In the genomic region with DNA sequence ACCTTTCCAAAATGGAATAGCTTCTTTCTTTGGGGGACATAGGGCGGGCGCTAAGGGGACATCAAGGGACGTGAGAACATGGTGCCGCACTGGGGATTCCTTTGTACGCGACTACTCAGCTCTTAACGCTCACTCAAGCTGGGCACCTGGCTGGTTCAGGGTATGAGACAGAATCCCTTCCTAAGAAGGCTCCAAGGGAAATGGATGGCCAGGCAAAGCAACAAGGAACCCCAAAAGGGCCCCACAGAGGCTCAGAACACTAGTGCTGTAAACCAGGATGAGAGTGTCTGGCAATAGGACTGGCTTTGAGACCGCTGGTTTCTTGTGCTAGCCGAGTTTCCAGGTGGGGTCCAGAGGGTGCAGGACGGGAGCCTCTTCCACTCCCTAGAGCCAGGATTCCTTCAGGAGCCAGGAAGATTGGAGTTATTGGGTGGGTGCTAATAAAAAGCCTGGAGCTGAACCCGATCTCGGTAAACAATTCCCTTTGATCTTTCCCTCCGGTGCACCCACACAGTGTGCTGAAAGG, we compare ENCODE assay signal across 8 mouse cellular contexts. TPM values are rescaled to one million over a fixed set of nuclear protein-coding genes. Genes with fewer than 3 reads are reported as not detected.
DNase-seq lines count a peak whose midpoint lies in the region; ATAC-seq and TF ChIP-seq lines count a peak whose summit lies in the region.

No protein-coding gene starts in this region.

- peaks cover 14% of the 10 kb centered on the region; the same call in 1 of the 2 replicates for H3K27me3 ChIP-seq in heart, postnatal 0 days (ENCODE audit: control insufficient read depth, insufficient read depth, low read length)
- H3K27me3 ChIP-seq in hindbrain, embryonic 14.5 days (ENCODE audit: control insufficient read depth, insufficient read depth, low read length), result no peaks in the 10 kb centered on the region
- no peaks in the 10 kb centered on the region for H3K27me3 ChIP-seq in midbrain, embryonic 14.5 days (ENCODE audit: control insufficient read depth, insufficient read depth, low read length)

- WGBS in heart, postnatal 0 days, result 26% methylated on average over 13 of the region's 13 CpGs
- 19% methylated on average over 13 of the region's 13 CpGs for WGBS in hindbrain, embryonic 14.5 days
- 20% methylated on average over 13 of the region's 13 CpGs for WGBS in midbrain, embryonic 14.5 days

- intact Hi-C loops in heart, postnatal 14 days (cut with DNase I), result loop anchor here (2.0 kb wide), 1 partner anchor 16 kb away; no protein-coding TSS in a partner anchor

- H3K9ac ChIP-seq in heart, postnatal 0 days (replicated peaks; ENCODE audit: low read depth, low read length), result no peak overlapping the region; the same call in 1 of the 2 replicates
- peak overlapping the region; percentile 69 for H3K9ac ChIP-seq in hindbrain, embryonic 14.5 days
- peak overlapping the region; percentile 51 for H3K9ac ChIP-seq in midbrain, embryonic 14.5 days (replicated peaks; ENCODE audit: low read length)

- TF ChIP-seq CTCF in heart, postnatal 0 days (IDR thresholded peaks at IDR 0.05; ENCODE audit: low read depth), result no peak

- H3K4me1 ChIP-seq in heart, postnatal 0 days (ENCODE audit: control insufficient read depth, insufficient read depth), result peaks cover 8% of the 10 kb centered on the region
- peaks cover 8% of the 10 kb centered on the region; the same call in 1 of the 2 replicates for H3K4me1 ChIP-seq in hindbrain, embryonic 14.5 days (replicated peaks; ENCODE audit: control insufficient read depth, insufficient read depth, low read length)
- H3K4me1 ChIP-seq in midbrain, embryonic 14.5 days (ENCODE audit: control insufficient read depth, insufficient read depth, low read length), result 0 out of 2 replicates have a peak, but pooled peaks cover 5% of the 10 kb centered on the region

- no peak for TF ChIP-seq EP300 in heart, postnatal 0 days (IDR thresholded peaks at IDR 0.05; ENCODE audit: low read depth)

- no peak for ATAC-seq in heart, postnatal 0 days (ENCODE audit: insufficient read depth, low read depth)
- ATAC-seq in hindbrain, embryonic 14.5 days (ENCODE audit: low FRiP score), result peak; percentile 56
- ATAC-seq in midbrain, embryonic 14.5 days (ENCODE audit: low FRiP score, low TSS enrichment), result no peak

- DNase-seq in heart, postnatal 0 days (ENCODE audit: low spot score), result no peak
- no peak for DNase-seq in heart, postnatal 14 days
- DNase-seq in embryo, embryonic 10.5 days (ENCODE audit: low spot score), result peak; percentile 35
- DNase-seq in hindbrain, embryonic 14.5 days (ENCODE audit: low spot score), result peak; percentile 26
- peak; percentile 57 for DNase-seq in midbrain, embryonic 14.5 days
- DNase-seq in B cell, adult 2 months, result no peak
- no peak for DNase-seq in gastrocnemius, postnatal 10 days
- no peak for DNase-seq in ovary, postnatal 14 days (ENCODE audit: low spot score)

- no peaks in the 10 kb centered on the region for H3K9me3 ChIP-seq in heart, postnatal 0 days (replicated peaks; ENCODE audit: control insufficient read depth, low read length)
- H3K9me3 ChIP-seq in hindbrain, embryonic 14.5 days (ENCODE audit: control insufficient read depth, low read length), result no peaks in the 10 kb centered on the region
- no peaks in the 10 kb centered on the region for H3K9me3 ChIP-seq in midbrain, embryonic 14.5 days (ENCODE audit: control insufficient read depth, low read length)

- H3K4me2 ChIP-seq in heart, postnatal 0 days (ENCODE audit: low read depth, low read length), result peak overlapping the region; percentile 74
- peak overlapping the region; percentile 81 for H3K4me2 ChIP-seq in hindbrain, embryonic 14.5 days (replicated peaks)
- peak overlapping the region; percentile 61 for H3K4me2 ChIP-seq in midbrain, embryonic 14.5 days (ENCODE audit: low read length)

- no peak overlapping the region for H3K27ac ChIP-seq in heart, postnatal 0 days (ENCODE audit: low read depth)
- peak overlapping the region; percentile 74 for H3K27ac ChIP-seq in hindbrain, embryonic 14.5 days
- H3K27ac ChIP-seq in midbrain, embryonic 14.5 days (replicated peaks; ENCODE audit: low read depth, low read length), result peak overlapping the region; percentile 60

- peak overlapping the region; percentile 38 for H3K4me3 ChIP-seq in heart, postnatal 0 days (ENCODE audit: low read depth, low read length)
- H3K4me3 ChIP-seq in hindbrain, embryonic 14.5 days (replicated peaks; ENCODE audit: low read length), result peak overlapping the region; percentile 43
- peak overlapping the region; percentile 42 for H3K4me3 ChIP-seq in midbrain, embryonic 14.5 days (replicated peaks; ENCODE audit: low read depth, low read length)

- H3K36me3 ChIP-seq in heart, postnatal 0 days (replicated peaks; ENCODE audit: control insufficient read depth, insufficient read depth, low read length), result no peaks in the 10 kb centered on the region
- no peaks in the 10 kb centered on the region for H3K36me3 ChIP-seq in hindbrain, embryonic 14.5 days (replicated peaks; ENCODE audit: control insufficient read depth, insufficient read depth)
- H3K36me3 ChIP-seq in midbrain, embryonic 14.5 days (ENCODE audit: control insufficient read depth, insufficient read depth, low read length), result no peaks in the 10 kb centered on the region

RNA-seq across cellular contexts. Expression of gene Apoa1, which starts 2.1 kb away (rescaled TPM):
- total RNA-seq in heart, postnatal 0 days (2014; rRNA removed; ENCODE audit: low replicate concordance), result 0.62 TPM in 1 of 2 replicates, not detected in the other
- 1.0 and 1.8 TPM in 2 replicates for polyA plus RNA-seq in heart, postnatal 0 days (2015; fragmentation: Nextera tagmentation; extraction: Ambion mirVana)
- total RNA-seq in heart, postnatal 14 days (2021), result under 1 TPM in 1 of 2 experiments, not detected in 1; 0.29 TPM
- 3.9 and 4.6 TPM in 2 replicates for polyA plus RNA-seq in hindbrain, embryonic 14.5 days (2014; fragmentation: Nextera tagmentation; extraction: Ambion mirVana)
- 4.2 and 5.4 TPM in 2 replicates for polyA plus RNA-seq in midbrain, embryonic 14.5 days (2014; fragmentation: Nextera tagmentation; extraction: Ambion mirVana)
- 1 to 10 TPM in 1 of 2 experiments, under 1 TPM in 1; 0.47 to 8.2 TPM for total RNA-seq in gastrocnemius, postnatal 10 days (2021)

RNA-seq across cellular contexts. Expression of gene Apoc3, which starts 4.9 kb away (rescaled TPM):
- total RNA-seq in heart, postnatal 0 days (2014; rRNA removed; ENCODE audit: low replicate concordance), result not detected in 2 replicates
- not detected in 2 replicates for polyA plus RNA-seq in heart, postnatal 0 days (2015; fragmentation: Nextera tagmentation; extraction: Ambion mirVana)
- total RNA-seq in heart, postnatal 14 days (2021), result not detected
- polyA plus RNA-seq in hindbrain, embryonic 14.5 days (2014; fragmentation: Nextera tagmentation; extraction: Ambion mirVana), result not detected in 2 replicates
- not detected in 2 replicates for polyA plus RNA-seq in midbrain, embryonic 14.5 days (2014; fragmentation: Nextera tagmentation; extraction: Ambion mirVana)
- not detected for total RNA-seq in gastrocnemius, postnatal 10 days (2021)

RNA-seq across cellular contexts. Expression of gene Apoa4, which starts 10.0 kb away (rescaled TPM):
- 0.89 and 6.6 TPM in 2 replicates for total RNA-seq in heart, postnatal 0 days (2014; rRNA removed; ENCODE audit: low replicate concordance)
- not detected in 2 replicates for polyA plus RNA-seq in heart, postnatal 0 days (2015; fragmentation: Nextera tagmentation; extraction: Ambion mirVana)
- total RNA-seq in heart, postnatal 14 days (2021), result under 1 TPM in 1 of 2 experiments, not detected in 1; 0.12 TPM
- polyA plus RNA-seq in hindbrain, embryonic 14.5 days (2014; fragmentation: Nextera tagmentation; extraction: Ambion mirVana), result not detected in 2 replicates
- not detected in 2 replicates for polyA plus RNA-seq in midbrain, embryonic 14.5 days (2014; fragmentation: Nextera tagmentation; extraction: Ambion mirVana)
- total RNA-seq in gastrocnemius, postnatal 10 days (2021), result not detected

RNA-seq across cellular contexts. Expression of gene Apoa5, which starts 37.9 kb away (rescaled TPM):
- 0.23 and 0.80 TPM in 2 replicates for total RNA-seq in heart, postnatal 0 days (2014; rRNA removed; ENCODE audit: low replicate concordance)
- polyA plus RNA-seq in heart, postnatal 0 days (2015; fragmentation: Nextera tagmentation; extraction: Ambion mirVana), result 0.14 TPM in 1 of 2 replicates, not detected in the other
- total RNA-seq in heart, postnatal 14 days (2021), result not detected
- polyA plus RNA-seq in hindbrain, embryonic 14.5 days (2014; fragmentation: Nextera tagmentation; extraction: Ambion mirVana), result not detected in 2 replicates
- not detected in 2 replicates for polyA plus RNA-seq in midbrain, embryonic 14.5 days (2014; fragmentation: Nextera tagmentation; extraction: Ambion mirVana)
- not detected for total RNA-seq in gastrocnemius, postnatal 10 days (2021)

RNA-seq across cellular contexts. Expression of gene Zpr1, which starts 42.4 kb away (rescaled TPM):
- 19.3 and 22.2 TPM in 2 replicates for total RNA-seq in heart, postnatal 0 days (2014; rRNA removed; ENCODE audit: low replicate concordance)
- polyA plus RNA-seq in heart, postnatal 0 days (2015; fragmentation: Nextera tagmentation; extraction: Ambion mirVana), result 23.6 and 25.6 TPM in 2 replicates
- 10 to 100 TPM; 18.7 to 19.1 TPM for total RNA-seq in heart, postnatal 14 days (2021)
- polyA plus RNA-seq in hindbrain, embryonic 14.5 days (2014; fragmentation: Nextera tagmentation; extraction: Ambion mirVana), result 54.3 and 55.3 TPM in 2 replicates
- polyA plus RNA-seq in midbrain, embryonic 14.5 days (2014; fragmentation: Nextera tagmentation; extraction: Ambion mirVana), result 55.3 and 60.3 TPM in 2 replicates
- 10 to 100 TPM; 17.0 to 17.9 TPM for total RNA-seq in gastrocnemius, postnatal 10 days (2021)

Comparison
In these comparisons a context has a peak if more than half of its experiments do, and no peak if none do; other contexts are left out.
1. DNase-seq: peak in embryo, embryonic 10.5 days (single experiment), hindbrain, embryonic 14.5 days (single experiment) and midbrain, embryonic 14.5 days (single experiment); none in heart, postnatal 0 days (single experiment), heart, postnatal 14 days (0 of 2), B cell, adult 2 months (0 of 2), gastrocnemius, postnatal 10 days (single experiment) and ovary, postnatal 14 days (single experiment).
2. Peak in every context shown above with its lines, with median percentiles within 50 percentile points of each other: H3K4me2 ChIP-seq and H3K4me3 ChIP-seq.